Mouse (Mus musculus) liver, embryonic 12.5 days (tissue): ENCODE data around the gene Lelp1. TPM values are rescaled to one million over a fixed set of nuclear protein-coding genes. Genes with fewer than 3 reads are reported as not detected.

ENCODE experiments used
- polyA plus RNA-seq: library from polyadenylated mRNA; unstranded; fragments of >200 nt; fragmentation: Nextera tagmentation; extraction: Ambion mirVana; gene quantifications from 2 replicates; pipeline ENCODE4 v1.2.1, GENCODE M21; 2016

Gene Lelp1
- polyA plus RNA-seq, 1 experiment from 2014 or later: not detected

Other genes with a start within 250 kb of the Lelp1 start
- not detected in 2 replicates for gene Pglyrp3, start 128.2 kb downstream of the Lelp1 start, polyA plus RNA-seq
- 1.1 and 1.2 TPM in 2 replicates for gene Lor, start 59.6 kb downstream of the Lelp1 start, polyA plus RNA-seq
- gene Prr9, start 18.8 kb downstream of the Lelp1 start, polyA plus RNA-seq: not detected in 2 replicates
- gene Sprr2a1, start 73.1 kb upstream of the Lelp1 start, polyA plus RNA-seq: 0.05 TPM in 1 of 2 replicates, not detected in the other
- 0.19 TPM in 1 of 2 replicates, not detected in the other for gene Sprr2a2, start 73.2 kb upstream of the Lelp1 start, polyA plus RNA-seq
- gene Sprr2a3, start 142.7 kb upstream of the Lelp1 start, polyA plus RNA-seq: not detected in 2 replicates
- gene Sprr2b, start 173.9 kb upstream of the Lelp1 start, polyA plus RNA-seq: not detected in 2 replicates
- not detected in 2 replicates for gene Sprr2d, start 196.4 kb upstream of the Lelp1 start, polyA plus RNA-seq
- gene Sprr2e, start 209.4 kb upstream of the Lelp1 start, polyA plus RNA-seq: not detected in 2 replicates
- gene Sprr2f, start 222.4 kb upstream of the Lelp1 start, polyA plus RNA-seq: not detected in 2 replicates
- gene Sprr2h, start 242.9 kb upstream of the Lelp1 start, polyA plus RNA-seq: not detected in 2 replicates